Mouse (Mus musculus): ENCODE measurements around the gene Map3k12.

Gene Map3k12

DNA sequence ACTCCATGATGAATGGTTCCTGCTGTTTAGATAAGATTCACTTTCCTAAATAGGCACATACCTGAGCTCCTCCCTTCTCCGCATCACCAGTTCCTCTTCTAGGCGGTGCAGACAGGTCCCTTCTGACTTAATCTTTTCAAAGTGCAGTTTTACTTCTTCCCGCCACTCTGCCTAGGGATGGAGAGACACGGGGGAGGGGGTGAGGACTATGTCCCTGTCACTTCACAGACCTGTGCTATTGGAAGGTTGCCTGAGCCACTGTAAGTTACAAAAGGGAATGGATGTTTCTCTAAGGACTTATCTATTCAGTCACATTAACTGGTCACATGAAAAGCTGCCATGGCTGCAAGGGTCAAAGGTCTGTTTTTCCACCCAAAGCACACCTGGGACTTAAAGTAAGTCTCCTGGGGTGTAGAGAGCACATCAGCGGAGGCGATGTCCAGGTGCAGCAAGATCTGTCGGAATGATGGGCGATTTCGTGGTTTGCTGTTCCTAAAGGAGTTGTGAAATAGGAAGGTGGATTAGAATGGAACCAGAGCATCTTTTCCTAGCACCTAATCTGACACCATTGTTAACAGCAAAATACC lies 14.5 kb downstream of the Map3k12 start:
- DNase-seq, result no peak

DNA sequence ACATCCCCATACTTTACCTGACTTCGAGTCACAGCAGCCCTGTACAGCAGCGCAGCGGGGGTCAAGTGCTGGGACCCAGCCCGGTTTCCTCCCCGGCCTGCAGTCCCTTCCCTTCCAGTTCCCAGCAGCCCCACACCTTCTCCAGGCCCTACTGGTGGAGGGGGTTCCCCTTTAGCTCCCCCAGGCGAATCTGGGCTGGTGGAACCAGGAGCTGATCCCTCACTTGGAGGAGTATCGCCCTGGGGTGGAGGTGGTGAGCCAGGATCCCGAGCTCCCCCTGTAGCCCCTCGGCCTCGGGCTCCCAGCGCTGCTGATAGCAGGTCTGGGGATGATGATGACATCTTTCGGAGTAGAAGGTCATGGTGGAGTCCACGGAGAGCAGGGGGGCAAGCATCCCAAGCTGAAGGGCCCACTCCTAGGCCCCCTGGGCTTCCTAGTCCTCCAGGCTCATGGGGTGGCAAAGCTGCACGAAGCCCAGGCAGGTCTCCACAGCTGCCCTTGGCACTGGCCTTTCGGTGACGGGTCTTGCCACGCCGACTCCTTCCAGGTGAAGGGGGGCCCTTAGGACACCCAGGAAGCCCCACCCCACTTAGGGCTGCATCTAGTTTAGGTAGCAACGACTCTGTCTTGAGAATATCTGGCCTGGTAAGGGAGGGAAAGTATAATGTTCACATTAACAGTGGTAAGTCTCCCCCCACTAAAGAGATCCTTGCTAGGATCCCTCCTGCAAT lies 15.6 kb downstream of the Map3k12 start:
- DNase-seq, result no peak

DNA sequence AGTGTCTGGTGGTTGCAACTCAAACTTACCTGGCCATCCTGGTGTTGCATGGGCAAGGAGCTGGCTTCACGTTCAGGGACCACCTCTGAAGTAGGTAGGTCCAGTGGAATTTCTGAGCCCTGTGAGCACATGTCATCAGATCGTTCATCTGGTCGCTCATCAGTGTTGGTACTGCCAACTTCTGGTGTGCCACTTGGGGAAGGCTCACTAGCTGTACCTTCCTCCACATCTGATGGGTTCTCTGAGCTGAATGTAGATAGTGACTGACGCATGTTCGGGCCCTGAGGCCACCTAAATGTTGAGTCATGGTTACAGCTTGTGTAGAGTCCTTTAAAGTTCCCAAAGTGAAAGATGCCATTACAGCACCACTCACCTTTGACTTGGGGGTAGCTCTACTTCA lies 16.4 kb downstream of the Map3k12 start:
- DNase-seq, result no peak

DNA sequence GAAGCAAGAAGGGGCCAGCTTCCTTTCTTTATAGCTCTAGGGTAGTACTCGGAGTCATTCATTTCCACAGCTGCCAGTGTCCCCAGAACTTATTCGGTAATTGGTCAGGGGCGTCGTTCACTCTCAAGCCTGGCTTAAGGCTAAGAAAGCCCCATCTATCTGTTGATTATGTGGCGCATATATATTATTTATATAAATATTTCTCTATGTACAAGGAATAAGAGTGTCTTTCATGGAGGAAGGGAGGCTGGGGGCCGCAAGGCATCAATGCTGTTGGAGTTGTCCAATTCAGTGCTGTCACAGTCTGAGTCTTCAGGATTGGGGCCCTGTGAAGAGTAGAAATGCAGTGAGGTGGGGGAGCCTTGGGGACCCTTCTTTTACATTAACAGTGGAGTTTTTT lies 17.0 kb downstream of the Map3k12 start:
- no peak for DNase-seq

DNA sequence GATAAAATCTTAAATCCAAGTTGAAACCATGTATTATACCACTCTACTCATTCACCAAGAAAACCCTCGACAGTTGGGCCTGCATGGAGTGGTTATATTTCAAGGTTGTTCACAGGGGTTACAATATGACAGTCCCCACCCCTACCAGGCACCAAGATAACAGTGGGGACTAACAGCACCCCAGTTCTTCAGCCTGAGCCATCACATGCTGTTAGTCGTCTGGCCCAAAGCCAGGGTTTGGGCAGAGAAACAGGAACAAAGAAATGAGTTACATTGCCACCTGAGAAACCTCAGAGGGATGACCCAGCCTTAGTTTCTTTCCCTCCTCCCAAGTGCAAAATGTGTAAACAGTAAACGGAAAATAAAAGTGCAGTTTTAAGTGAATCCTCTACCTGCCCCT lies 17.5 kb downstream of the Map3k12 start:
- DNase-seq, result no peak

DNA sequence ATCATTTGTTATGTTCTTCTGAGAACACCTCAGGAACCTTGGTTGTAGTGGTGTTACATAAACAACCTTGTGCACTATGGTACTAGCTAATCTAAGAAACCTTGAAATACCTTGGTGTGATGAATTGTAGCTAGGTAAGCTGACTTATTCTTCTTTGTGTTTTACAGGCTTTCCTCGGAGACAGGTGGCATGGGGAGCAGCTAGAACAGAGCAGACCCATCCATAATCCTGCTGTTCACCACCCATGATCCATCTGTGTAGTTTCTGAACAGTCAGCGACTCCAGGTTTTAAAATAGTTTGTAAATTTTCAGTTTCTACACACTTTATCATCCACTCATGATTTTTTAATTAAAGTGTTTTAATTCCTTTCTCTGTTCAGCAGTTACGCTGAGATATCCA lies 18.5 kb downstream of the Map3k12 start:
- no peak for DNase-seq

DNA sequence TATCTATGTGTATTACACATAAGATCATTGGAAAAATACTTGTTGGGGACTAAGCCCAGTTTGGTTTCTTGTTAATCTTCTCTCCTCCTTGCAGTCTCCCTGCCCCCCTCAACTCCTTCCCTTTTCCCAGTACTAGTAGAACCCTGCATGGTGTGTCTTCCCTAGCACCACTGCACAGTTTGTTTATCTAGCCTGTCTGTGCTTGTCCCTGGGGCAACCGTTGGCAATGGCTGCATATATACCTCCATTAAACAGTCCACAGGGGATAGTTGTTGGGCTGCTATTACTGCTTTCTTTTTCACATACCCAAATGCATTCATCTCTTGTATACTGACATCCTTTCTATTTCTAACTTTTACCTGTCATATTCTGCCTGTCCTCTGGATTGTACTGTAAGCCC lies 29.2 kb downstream of the Map3k12 start:
- no peak for DNase-seq

DNA sequence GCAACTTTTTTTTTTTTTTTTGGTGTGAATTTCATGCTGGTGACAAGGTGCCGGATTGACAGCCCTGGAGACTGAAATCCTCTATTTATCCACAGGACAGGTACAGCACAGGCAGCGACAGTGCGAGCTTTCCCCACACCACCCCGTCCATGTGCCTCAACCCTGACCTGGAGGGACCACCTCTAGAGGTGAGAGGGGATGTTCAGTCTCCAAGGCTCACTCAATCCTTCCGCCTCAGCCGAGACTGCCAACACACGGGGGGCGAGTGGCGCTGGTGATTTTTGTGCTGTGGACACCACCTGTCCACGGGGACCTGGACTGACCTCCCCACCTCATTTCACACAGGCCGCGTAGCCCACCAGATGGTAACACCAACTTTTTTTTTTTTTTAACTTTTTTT lies 31.0 kb downstream of the Map3k12 start:
- DNase-seq, result no peak

DNA sequence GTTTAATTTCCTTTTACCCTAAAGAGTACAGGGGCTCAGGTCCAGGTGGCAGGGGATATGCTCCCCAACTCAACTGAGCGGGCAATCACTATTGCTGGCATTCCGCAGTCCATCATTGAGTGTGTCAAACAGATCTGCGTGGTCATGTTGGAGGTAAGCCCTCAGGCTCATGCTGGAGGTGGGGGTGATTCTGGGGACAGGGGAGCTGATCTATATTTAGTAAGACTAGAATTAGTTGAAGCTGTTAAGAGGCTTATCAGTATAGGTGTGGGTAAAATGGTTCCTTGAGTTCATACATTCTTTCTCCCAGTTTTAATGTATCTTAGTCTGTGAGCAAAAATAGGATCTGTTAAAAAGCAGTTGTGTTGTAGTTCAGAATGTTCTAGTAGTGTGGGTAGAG lies 33.7 kb downstream of the Map3k12 start:
- DNase-seq, result no peak

DNA sequence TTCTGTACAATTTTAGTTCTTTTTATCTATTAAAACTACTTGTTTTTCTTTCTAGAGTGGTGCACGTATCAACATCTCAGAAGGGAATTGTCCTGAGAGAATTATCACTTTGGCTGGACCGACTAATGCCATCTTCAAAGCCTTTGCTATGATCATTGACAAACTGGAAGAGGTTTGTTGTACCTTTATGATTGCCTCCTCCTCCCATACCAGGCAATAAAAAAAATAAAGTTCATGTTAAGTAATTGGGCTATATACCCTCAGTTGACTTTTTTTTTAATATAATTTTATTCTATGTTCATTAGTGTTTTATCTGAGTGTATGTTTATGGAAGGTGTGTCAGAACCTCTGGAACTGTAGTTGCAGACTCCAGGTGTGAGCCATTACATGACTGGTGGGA lies 42.3 kb downstream of the Map3k12 start:
- no peak for DNase-seq

DNA sequence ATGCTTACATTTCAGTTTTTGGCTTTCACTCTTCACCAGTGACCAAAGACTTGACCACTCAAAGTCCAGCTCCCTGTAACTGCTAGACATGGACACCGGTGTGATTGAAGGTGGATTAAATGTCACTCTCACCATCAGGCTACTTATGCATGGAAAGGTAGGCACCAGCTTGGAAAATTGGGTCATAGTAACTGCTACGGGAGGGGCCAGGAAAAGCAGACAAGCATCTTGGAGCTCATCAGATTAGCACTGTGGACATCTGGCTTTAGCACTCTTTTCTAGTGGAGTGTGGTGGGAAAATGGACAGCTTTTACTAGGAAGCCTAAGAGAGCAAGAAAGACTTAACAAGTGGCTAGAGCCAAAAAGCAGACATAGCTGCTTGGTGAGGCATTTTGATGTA lies 43.6 kb downstream of the Map3k12 start:
- no peak for DNase-seq

DNA sequence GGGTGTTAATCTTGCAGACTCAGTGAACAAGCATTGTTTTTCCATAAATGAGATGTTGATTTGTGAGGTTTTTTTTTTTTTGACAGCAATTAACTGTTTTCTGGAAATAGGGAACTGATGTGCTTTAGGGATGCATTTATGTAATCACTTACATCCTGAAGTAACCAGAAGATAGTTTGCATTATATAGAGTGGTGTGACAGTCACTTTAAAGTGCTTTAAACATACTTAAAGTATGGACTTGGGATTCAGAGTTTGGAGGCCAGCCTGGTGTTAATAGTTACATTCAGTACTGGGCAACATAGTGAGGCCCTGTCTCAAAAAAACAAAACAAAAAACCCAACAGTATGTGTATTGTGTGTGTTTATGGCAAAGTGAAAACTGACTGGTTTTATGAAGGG lies 45.1 kb downstream of the Map3k12 start:
- no peak for DNase-seq

DNA sequence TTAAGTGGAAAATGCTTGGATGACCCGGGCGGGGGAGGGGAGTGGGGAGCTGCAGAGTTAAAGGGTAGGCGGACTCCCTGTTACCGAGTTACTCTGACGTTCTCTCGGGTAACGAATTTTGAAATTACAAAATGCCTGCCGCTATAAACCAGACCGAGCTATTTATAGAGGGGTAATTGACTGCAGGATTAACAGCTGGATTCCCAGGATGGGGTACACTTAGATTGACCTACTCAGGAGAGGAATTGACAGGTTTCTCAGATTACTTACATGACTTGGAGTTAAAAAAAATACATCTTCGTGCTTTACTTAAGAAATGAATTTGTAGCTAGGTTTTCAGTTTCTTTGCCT lies 45.6 kb downstream of the Map3k12 start:
- DNase-seq, result no peak

DNA sequence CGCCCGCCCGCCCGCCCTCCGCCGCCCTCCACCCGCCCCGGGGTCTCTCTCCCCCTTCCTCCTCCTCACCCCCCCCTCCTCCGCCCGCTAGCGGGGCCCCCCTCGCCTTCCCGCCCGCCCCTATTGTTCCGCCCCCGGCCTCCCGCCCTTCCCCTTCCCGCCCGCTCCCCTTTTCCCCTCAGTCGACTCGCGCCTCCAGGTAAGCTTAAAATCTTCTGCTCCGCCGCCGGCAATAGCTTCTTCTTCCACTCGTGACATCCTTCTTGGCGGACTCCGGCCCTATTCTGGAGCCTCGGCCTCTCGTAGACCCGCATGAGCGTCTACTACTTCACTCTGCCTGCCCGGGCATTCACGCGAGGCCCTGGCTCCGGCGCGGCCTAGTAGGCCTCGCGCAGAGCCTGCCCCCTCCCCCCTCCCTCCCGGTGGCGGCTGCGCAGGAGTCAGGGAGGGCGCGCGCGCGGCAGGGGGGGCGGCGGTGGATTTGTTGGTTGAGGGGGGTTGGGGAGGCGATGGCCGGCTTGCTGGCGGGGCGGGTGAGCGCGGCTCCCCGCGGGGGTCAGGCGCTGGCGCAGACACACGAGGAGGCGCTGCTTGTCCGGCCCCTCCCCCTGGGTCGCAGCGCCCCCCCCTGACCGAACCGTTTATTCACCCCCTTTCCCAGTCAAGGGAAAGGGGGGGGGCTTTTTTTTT lies 46.1 kb downstream of the Map3k12 start:
- DNase-seq, result peak; percentile 79

DNA sequence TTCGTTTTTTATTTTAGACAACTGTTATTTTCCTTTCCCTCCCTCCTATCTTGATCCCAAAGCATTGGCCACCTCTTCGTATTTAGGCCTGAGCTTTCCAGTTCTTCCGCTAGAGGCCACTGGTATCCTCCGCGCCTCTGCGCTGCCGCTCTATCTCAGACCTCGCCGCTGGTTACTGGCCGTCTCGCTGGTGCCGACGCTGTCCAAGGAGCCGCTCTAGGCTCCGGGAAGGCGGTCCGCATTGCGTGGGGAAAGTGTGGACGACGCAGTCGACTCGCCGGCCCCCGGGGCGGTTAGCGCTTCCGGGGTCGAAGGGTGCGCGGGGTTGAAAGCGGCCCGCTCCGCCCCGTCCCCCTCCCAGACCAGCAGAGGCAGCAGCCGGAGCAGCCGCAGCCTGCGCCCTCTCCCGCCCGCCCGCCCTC lies 46.7 kb downstream of the Map3k12 start, which contains the start of gene Pcbp2:
Gene Pcbp2, plus strand, starts transcription at position 357 of the 422 bp plus-strand sequence.
- peak; percentile 97 for DNase-seq

DNA sequence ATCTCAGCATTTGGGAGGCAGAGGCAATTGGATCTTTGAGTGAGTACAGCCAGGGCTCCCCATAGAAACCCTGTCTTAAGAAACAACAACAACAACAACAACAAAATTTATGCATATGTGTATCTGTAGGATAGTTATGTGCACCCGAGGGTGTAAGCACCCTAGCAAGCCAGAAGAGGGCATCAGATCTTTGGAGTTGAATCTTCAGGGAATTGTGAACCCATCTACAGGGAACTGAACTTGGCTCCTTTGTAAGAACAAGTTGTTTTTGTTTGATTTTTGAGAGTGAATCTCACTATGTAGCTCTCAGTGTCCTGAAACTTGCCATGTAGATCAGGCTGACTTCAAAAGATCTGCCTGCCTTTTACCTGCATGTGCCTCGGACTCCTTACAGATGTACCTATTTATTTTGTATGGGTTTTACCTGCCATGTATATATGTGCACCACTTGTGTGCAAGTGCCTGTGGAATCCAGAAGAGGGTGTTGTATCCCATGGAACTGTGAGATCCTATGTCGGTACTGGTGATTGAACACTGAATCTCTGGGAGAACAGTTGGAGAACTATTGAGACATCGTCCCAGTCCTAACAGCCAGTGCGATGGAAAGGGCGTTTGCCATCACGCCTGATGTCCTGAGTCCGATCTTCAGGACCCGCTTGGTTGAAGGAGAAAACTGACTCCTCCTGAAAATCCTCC lies 48.0 kb downstream of the Map3k12 start:
- no peak for DNase-seq

DNA sequence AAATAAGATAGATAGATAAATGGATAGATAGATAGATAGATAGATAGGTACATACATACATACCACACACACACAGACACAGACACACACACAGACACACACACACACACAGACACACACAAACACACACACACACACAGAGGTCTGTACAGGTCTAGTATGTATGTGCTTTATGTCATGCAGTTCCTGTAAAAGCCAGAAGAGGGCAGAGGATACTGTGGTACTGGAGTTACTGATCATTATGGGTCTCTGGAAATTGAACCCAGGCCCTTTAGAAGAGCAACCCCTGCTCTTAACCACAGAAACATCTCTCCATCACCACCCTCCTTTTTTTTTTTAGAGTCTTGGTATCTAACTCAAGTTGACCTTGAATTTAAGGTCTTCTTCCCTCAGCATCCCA lies 53.2 kb downstream of the Map3k12 start:
- DNase-seq, result no peak

DNA sequence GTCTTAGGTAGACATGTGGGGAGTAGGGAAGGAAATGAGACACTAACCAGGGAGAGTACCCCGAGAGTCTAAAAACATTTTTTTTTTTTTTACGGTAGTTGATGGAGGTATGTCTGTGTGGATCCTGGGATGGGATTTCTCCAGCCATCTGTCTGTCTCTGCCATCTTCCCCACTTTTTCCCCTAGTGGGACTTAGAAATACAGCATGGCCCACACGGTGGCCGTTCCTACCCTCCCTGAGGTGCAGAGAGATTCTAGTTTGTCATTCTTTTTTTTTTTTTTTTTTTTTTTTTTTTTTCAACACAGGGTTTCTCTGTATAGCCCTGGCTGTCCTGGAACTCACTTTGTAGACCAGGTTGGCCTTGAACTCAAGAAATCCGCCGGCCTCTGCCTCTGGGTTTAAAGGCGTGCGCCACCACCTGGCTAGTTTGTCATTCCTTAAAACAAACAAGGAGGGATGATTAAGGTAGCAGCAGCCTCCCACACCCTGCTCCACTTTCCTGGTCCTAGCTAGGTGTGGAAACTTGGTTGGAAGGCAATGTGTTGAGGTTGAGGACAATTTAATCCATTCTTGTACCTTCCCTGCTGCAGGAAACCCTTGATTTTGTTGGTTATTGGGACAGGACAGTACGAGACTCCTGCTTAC lies 55.3 kb downstream of the Map3k12 start:
- DNase-seq, result no peak

DNA sequence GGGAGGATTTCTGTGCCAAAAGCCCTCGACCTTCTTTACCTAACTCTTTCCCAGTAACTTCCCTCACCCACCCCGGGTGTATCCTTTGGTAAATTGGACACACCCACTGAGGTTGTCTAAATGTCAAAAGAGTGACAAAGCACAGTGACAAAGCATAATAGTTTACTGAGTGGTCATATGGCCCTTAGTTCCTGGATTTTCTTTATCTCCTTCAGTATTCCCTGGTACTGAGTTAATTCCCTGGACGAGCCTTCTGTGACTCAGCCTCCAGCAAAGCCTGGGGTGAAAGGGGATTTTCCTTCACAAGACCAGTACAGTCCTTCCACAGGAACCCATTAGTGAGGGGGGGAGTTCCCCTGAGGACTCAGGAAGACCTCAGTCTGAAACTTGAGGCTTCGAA lies 55.9 kb downstream of the Map3k12 start:
- no peak for DNase-seq

DNA sequence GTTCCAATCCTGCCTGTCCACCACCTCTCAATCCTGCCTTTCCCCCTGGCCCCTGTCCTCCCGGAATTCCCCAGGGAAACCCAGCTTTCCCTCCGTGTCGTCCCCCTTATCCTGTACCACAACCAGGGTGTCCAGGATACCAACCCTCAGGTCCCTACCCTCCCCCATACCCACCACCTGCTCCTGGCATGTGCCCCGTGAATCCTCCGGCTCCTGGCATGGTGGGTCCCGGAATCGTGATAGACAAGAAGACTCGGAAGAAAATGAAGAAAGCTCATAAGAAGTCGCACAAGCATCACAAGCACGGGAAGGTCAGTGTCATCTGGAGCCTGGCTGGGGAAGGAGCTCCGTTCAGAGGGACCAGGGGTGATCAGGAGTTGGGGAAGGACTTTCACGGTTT lies 56.5 kb downstream of the Map3k12 start:
- no peak for DNase-seq

DNA sequence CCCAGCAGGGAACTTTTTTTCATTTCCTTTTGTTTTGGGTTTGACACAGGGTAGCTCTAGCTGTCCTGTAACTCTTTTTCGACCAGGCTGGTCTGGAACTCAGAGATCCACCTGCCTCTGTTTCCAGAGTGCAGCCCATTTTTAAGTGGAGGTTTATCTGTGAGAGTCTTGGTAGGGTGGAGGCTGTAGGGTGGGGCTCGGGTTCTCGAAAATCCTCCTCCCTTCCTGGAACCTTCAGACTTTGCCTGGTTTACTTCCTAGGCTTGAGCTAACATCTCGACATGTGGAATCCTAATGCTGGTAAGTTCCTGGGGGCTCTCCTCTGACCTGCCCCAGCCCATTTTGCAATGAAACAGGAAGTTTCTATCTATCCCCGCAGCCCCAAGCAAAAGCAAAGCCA lies 57.0 kb downstream of the Map3k12 start:
- DNase-seq, result no peak

DNA sequence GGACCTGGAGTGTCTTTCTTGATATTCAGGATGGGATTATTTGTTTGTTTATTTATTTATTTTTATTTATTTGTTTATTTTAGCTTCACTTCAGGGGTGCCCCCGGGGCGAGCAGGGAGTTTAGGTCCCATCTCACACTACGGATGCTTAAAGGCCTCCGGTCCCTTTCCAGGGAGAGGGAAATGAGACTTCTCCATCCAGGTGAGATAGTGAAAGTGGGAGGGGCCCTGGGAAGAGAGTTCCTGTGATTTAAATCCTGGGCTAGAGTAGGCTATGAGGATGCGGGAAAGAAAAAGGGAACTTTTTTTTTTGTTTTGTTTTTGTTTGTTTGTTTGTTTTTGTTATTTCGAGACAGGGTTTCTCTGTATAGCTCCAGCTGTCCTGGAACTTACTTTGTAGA lies 57.5 kb downstream of the Map3k12 start:
- no peak for DNase-seq

DNA sequence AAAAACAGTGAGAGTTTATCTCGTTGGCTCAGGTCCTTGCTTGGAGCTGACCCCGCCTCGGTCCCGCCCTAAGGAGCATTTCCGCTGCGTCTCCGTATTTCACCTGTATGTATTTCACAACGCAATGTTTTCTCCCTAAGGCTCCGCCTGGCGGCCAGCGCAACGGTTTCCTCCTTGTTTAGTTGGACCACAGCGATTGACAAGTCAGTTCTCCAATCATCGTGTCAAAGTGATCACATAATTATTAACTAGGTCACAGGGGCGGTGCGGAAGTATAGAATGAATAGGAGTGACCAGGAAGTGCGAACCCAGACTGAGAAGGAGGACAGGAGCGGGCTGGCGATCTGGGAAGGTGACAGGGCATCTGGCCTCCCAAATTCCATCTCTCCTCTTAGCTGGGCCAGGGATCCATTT lies 58.0 kb downstream of the Map3k12 start, which contains the start of gene Prr13:
Gene Prr13, plus strand, starts transcription at position 125 of the 414 bp plus-strand sequence.
- DNase-seq, result peak; percentile 86
